Mouse (Mus musculus): ENCODE data around the gene Mdm2. TPM values are rescaled to one million over a fixed set of nuclear protein-coding genes. Genes with fewer than 3 reads are reported as not detected.
"Not testable (repeated sequence)": the region's sequence is repeated elsewhere in the genome, so short reads cannot be mapped to it uniquely, and the experiment has no call there.

The Mdm2 gene
- total RNA-seq, 2 experiments from 2014 or later = 43.0 to 47.9 TPM

DNA sequence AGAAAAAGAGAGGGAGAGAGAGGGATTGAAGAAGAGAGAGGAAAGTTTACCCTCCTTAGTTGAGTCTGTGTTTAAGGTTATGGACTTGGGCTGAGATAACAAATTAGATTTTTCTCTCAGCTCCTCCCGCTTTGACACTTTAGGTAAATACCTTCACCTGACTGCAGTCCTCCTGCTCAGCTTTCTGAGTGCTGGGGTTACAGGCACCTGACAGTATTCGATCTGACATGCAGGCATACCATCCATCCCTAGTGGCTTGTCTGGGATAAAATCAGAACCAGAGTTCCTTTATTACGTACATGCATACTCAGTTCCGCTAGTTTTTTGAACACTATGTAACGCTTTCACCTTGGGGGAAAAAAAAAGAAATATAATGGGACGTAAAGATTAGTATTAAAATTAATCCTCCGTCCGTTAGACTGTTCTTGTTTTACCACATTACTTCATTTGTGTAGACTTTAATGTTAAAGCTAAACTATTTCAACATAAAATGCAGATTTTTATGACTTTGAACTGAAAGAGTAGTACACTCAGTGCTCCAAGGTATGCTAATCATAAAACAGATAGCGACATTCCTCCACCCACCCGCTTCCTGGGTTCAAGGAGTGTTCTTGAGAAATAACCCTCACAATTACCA lies 38.6 kb upstream of the Mdm2 start:
- no peak for ATAC-seq (replicated peaks; ENCODE audit: poor library complexity, severe bottlenecking)

DNA sequence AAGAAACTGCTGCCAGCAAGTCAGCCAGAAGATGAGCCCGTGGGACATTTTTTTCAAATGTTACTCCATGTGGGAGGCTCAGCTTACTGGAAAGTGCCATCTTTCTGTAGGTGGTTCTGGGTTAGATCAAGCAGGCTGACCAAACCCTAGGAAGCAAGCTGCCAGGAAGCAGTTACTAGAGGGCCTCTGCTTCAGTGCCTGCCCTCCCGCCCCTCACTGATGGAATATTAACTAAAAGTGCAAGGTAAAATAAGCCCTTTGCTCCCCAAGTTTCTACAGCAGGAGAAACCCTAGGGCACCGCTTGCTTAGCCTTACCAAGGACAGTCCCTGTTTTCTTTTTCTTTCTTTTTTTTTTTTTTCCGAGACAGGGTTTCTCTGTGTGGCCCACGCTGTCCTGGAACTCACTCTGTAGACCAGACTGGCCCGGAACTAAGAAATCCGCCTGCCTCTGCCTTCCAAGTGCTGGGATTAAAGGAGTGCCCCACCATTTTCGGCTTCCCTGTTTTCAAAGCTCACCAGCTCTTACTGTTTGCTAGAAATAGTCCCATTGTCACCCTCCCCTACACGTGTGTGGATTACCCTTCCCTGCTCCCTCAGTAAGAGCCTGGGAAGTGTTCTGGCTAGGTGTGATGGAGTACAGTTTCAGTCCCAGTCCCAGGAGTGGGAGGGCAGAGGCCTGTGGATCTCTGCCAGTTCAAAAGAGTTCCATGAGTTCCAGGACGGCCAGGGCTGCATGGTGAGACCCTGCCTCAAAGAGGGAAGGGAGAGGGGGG lies 37.9 kb upstream of the Mdm2 start:
- no peak for ATAC-seq (replicated peaks; ENCODE audit: poor library complexity, severe bottlenecking)

DNA sequence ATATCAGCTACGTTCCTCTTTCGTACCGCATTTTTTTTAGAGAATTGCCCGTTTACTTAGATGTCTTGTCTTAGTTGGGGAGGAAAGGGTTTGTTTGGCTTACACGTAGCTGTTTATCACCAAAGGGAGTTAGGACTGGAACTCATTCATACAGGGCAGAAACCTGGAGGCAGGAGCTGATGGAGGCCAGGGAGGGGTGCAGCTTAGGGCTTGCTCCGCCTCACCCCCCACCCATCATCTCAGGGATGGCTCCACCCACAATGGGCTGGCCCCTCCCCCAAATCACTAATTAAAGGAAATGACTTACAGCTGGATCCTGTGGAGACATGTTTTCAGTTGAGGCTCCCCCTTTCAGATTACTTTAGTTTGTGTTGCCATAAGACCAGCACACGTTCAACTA lies 37.2 kb upstream of the Mdm2 start:
- peak; percentile 18; the same call in 1 of the 2 replicates for ATAC-seq (replicated peaks; ENCODE audit: poor library complexity, severe bottlenecking)

DNA sequence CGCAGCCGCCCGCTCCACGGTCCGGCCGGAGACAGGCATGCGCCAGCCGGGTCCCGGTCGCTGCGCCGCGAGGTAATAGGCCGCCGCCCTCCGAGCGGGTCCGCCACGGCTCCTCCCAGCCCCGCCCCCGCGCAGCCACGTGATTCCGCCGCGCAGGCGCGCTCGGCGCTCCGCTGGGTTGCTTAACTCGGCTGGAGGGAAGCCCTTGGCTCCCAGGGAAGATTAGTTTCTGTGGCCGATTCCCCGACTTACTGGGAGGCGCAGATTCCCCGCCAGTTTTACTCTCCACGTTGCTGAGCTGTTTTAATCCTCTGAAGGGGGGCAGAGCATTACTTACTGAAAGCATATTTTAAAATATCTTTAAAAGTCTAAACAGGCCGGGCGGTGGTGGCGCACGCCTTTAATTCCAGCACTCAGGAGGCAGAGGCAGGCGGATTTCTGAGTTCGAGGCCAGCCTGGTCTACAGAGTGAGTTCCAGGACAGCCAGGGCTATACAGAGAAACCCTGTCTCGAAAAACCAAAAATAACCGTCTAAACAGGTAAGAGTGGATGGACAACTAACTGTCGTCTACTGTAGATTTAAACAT lies 35.8 kb upstream of the Mdm2 start, which contains the start of gene Slc35e3:
Gene Slc35e3 (minus strand): TSS at position 69 of the 587 bp plus-strand sequence.
- peak; percentile 86 for ATAC-seq (replicated peaks; ENCODE audit: poor library complexity, severe bottlenecking)

DNA sequence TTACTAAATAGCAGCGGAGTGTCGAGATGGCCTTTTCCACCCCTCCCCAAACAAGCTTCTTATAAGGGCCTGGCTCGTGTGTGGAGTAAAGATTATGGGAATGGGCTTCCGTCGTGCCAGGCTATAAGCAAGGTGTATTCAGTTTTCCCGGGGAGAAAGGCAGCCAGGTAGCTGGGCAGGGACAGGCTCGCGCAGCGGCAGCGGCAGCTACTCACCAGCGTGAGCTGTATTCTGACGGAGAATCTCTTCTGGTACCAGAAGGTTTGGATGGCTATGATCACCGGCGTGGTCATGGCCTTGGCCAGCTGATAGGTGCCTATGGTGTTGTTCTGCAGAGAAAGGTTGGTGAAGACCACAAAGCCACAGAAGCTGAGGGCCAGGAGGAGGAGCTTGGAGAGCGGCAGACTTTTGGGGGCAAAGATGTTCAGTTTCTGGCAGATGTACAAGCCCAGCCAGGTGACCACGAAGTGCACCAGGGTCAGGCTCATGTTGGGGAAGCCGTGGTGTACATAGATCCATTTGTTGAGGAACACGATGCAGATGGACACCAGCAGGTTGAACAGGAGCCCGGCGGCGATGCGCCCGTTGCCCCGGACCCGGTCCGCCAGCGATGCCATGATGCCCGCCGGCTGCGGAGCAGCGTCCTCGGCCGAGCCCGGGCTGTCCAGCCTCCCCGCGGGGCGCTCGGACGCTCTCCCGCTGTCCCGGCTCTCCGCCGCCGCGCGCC lies 35.2 kb upstream of the Mdm2 start:
- ATAC-seq (replicated peaks; ENCODE audit: poor library complexity, severe bottlenecking) = peak; percentile 45

DNA sequence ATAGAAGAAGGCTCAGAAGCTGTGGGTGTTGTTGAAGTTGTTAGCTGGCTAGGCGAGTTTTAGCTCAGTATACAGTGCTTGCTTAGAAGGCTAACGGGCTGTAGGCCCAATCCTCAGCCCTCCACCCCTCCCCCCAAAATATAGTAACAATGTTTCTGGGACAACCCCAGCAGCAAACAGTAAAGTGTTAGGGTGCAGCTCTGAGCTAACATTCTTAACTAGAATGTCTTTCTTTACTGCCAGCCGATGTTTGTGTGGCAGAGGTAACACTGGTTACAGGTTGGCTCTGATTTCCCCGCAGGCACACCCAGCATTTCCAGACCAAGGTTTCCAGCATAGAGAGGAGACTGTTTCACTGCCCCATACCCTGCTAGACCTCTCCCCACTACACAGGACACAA lies 33.4 kb upstream of the Mdm2 start:
- ATAC-seq (replicated peaks; ENCODE audit: poor library complexity, severe bottlenecking) = no peak

DNA sequence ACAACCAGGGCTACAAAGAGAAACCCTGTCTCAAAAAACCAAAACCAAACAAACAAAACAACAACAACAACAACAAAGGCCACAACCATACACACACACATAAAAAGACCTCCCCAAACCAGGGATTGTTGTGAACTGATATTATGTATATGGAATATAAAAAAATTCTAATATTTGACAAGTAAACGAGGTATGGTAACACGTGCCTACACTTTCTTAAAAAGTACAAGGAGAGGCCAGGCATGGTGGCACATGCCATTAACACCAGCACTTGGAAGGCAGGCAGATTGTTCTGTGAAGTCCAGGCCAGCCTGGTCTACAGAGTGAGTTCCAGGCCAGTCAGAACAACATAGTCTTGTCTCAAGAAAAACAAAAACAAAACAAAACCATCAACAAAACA lies 32.6 kb upstream of the Mdm2 start:
- ATAC-seq (replicated peaks; ENCODE audit: poor library complexity, severe bottlenecking) = no peak

DNA sequence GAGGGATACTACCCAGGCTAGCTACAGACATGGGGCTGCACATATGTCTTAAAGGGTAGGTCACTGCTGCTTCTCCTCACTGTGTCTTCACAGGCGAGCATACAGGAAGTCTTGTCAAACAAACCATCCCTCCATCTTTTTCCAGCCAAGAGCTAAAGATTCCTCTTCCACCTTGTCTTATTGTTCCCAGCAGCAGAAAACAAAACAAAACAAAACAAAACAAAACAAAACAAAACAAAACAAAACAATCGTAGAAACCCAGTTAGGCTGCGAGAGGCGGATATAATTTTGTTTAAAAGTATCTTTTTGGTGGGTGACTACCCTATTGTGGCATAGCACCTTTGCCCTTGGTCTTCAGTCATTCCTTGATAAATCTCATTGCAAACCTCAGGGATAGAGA lies 32.1 kb upstream of the Mdm2 start:
- no peak for ATAC-seq (replicated peaks; ENCODE audit: poor library complexity, severe bottlenecking)

DNA sequence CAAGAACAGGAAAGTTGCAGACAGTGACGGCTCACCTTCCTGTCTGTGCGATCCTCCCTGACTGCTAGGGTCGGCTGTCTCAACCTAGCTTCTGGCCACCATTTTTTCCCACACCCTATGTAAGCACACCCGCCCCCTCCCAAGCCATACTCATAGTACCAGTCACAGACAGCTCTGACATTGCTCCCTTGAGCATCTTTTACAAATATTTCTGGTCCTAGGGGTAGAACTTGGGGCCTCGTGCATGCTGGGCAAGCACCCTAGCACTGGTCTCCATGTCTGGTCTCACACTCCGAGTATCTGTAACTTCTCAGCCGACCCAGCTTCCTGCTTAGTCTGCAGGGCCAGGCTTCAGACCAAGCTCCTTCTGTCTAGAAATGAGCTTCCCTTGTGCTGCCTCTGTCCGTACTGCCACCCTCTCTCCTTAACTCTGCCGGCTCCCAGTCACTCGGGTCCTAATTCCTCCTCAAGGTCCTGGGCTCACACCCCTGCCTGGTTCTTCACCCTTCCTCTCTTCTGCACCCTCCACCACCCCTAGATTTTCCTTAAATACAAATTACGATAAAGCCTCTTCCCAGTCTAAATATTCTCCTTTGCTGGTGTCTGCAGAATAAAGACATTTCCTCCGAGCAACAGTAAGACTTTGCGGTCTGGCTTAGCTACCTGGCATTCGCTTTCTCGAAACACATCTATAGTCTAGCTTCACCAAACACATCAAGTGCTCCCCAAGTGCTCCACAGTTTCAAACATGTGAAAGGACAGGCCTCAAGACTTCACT lies 31.3 kb upstream of the Mdm2 start:
- ATAC-seq (replicated peaks; ENCODE audit: poor library complexity, severe bottlenecking) = no peak

DNA sequence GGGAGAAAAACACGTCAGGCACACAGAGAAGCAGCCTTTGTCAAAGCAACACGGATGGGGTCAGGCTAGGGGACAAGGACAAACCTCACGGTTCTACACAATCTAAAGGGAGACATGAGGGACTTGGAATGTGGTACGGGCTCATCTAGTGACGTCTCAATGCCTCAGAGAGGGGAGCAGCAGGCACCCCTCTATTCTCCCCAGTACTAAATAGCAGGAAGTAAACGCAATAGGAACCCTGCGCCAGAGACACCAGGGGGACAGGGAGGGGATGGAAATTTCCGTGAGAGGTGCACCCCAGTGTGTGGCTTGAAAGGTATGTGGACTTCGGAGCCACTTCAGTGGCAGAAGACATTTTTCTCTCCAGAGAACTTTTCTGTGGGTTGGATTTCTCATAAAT lies 30.4 kb upstream of the Mdm2 start:
- ATAC-seq (replicated peaks; ENCODE audit: poor library complexity, severe bottlenecking) = no peak

DNA sequence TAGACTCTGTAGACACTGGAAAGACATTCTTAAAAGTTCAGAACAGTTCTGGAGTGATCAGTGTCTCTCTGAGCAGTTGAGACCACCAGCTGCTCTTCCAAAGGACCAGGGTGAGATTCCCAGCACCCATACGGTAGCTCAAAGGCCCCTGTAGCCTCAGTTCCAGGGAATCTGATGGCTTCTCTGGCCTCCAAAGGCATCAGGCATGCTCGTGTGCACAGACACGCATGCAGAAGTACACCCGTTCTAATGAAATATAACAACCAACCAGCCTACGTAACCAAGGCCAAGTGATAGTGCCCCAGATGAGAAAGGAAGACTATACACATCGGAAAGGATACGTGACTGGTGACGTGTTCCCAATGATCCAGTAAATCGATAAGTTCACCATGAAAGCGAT lies 29.6 kb upstream of the Mdm2 start:
- no peak for ATAC-seq (replicated peaks; ENCODE audit: poor library complexity, severe bottlenecking)

DNA sequence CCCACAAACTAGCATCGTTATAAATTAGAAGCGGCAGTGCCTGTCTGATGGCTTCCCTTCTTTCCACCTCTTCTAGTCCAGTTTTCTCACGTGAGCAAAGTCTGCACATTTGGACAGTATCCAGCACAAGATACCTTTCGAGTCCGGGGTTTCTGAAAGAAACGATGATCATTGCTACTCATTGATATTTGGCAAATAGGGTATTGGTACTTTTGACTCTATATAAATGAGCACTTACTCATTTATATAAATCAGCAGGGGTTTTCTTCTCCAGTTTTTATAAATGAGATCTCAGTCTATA lies 29.0 kb upstream of the Mdm2 start:
- no peak for ATAC-seq (replicated peaks; ENCODE audit: poor library complexity, severe bottlenecking)

DNA sequence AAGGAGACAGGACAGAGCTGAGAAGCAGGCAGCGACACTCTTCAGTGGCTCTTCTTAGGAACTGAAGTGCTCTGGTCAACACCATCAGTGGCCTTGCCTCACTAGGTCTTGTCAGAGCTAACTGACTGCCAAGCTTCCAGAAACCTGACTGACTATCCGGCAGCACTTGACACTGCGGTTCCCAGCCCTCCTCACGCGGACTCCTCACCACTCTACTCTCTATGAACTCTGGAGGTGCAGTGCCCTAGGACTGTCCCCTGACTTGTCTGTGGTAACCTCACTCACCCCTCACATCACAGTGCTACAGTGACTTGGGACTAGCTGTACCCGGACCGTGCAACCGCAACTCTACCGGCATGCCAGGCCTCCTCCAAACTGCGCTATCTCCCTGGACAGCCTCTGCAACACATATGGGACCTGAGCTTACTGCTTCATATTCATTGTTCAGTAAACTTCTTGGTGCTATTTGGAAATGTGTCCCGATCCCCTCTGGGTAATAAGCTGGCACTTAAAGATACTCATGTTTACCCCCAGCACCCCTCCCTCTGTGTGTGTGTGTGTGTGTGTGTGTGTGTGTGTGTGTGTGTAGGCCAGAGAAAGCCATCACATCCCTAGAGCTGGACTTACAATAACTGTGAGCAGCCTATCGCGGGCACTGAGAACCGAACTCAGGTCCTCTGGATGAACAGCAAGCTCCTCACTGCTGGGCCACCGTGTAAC lies 28.5 kb upstream of the Mdm2 start:
- no peak for ATAC-seq (replicated peaks; ENCODE audit: poor library complexity, severe bottlenecking)

DNA sequence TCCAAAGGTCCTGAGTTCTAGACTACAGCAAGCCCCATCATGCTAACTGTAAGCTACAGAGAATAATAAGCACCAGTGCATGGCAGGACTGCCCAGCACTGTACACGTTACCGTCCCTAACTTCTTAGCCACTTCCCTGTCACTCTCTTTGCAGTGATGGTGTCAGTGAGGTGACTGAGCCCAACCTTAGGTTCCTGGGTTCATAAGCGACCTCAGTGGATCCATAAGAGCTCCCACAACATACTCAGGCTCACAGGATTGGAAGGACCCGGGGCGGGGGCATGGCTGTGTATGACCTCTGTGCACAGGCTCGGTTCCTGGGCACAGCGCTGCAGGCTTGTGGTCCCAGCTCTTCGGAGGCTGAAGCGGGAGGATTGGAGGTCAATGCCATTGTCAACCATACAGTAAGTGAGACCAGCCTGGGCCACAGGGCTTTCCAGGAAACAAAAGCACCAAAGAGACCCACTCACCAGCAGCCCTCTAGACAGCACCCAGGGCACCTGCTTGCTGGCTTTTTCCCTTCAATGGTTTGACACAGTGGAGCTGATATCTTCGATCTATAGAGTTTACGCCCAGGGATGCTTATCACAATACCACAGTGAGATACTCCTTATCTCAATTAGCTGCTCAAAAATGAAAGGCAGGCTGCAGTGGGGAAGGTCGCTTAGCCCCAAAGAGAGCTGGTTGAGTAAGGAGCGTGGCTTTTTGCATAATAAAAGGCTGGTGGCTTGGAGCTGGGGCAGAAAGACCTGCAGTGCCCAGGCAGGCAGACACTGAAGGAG lies 27.8 kb upstream of the Mdm2 start:
- ATAC-seq (replicated peaks; ENCODE audit: poor library complexity, severe bottlenecking) = peak; percentile 24

DNA sequence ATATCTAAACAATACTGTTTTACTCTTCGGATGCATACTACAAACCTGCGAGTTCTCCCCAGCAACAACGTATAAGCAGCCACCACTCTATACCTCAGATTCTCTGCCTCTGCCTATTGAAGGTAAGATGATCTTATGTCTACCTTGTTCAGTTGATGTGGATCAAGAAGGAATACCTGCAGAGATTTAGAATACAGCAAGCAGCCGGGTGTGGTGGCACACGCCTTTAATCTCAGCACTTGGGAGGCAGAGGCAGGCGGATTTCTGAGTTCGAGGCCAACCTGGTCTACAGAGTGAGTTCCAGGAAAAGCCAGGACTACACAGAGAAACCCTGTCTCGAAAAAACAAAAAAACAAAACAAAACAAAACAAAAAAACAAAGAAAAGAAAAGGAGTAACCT lies 26.9 kb upstream of the Mdm2 start:
- not testable (repeated sequence) for ATAC-seq (replicated peaks; ENCODE audit: poor library complexity, severe bottlenecking)

DNA sequence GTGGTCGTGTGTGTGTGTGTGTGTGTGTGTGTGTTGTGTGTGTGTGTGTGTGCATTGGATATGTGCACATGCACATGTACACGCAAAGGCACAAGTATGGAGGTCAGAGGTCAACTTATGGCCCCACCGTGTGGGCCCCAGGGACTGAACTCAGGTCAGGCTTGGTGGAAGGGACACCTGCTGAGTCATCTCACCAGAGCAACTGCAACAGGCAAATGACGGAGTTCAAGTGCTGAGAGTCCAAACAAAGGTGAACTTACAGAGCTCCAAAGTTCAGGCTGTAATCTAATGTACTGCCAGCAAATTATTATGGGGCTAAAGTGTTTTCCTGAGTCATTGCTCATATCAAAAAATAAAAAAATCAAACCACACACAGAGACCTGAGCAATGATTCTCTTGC lies 26.5 kb upstream of the Mdm2 start:
- no peak for ATAC-seq (replicated peaks; ENCODE audit: poor library complexity, severe bottlenecking)

DNA sequence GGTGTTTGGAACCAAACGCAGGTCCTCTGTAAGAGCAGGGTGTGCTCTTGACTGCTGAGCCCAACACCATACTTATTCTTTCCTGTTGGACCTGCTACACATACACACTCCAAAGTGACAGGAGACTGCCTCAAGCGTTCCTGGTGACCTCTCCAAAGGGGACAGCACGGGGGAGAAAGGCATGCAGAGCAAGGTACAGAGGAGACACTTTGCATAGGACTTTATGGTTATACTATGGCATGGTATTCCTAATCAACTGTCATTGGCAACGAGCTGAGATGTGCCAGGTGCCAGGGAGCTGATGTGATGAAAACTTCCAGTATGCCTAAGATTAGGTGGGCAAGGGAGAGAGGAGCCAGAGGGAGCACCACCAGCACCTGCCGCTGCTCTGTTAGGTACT lies 26.0 kb upstream of the Mdm2 start:
- ATAC-seq (replicated peaks; ENCODE audit: poor library complexity, severe bottlenecking) = no peak

DNA sequence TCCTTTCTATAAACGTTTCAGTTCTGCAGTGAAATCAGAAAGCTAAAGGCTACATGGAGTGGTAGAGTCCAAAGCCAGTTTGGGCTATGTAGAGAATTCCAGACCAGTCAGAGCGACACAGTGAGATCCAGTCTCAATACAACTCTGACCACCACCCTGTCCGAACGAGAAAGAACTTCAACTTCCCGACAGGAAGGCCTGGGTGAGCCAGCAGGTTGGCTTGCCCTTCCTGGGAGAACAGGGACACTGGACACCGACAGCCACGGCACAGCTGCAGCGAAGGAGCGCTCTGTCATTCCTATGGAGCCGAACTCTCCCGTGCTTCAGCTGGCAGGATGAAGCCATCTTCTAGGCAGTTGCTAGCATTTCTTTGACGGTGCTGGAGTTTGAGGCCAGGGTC lies 24.8 kb upstream of the Mdm2 start:
- not testable (repeated sequence) for ATAC-seq (replicated peaks; ENCODE audit: poor library complexity, severe bottlenecking)

All from granulocyte monocyte progenitor cell, adult 5-6 weeks (primary cell).